Mouse (Mus musculus): ENCODE results near the gene Grm8.

GRCm38 (mm10) chr6:28017653-28018052, 117.3 kb downstream of the Grm8 start:
- TF ChIP-seq EP300 (IDR thresholded peaks at IDR 0.05; ENCODE audit: low read depth) (no peak), CTCF (IDR thresholded peaks at IDR 0.05; ENCODE audit: low read depth) (no peak)
